31 mouse cellular contexts compared by ENCODE assay signal in the genomic region with DNA sequence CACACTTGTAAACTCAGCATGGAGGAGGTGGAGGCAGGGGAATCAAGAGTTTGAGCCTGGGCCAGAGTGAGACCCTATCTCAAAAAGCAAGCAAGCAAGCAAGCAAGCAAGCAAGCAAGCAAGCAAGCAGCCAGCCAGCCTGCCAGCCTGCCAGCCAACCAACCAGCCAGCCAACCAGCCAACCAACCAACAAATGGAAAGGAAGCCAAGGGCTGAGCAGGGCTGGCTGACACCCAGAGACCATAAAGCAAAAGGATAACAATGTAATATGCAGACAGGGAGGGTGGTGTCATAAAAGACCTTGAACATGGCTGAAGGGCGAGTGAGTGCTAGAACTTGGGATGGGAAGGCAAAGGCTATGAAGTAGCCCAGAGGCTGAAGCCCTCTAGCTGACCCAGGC. TPM values are rescaled to one million over a fixed set of nuclear protein-coding genes. Genes with fewer than 3 reads are reported as not detected.
A peak's percentile ranks its signal among the peaks of the same experiment; 100 is the strongest.
DNase-seq lines count a peak whose midpoint lies in the region; ATAC-seq lines count a peak whose summit lies in the region.
"Had no signal": no experiment of that assay in that cellular context is flagged by ENCODE, and none has a peak within 500 bp of the region (broad histone marks: within the 10 kb centered on the region; RNA-seq: fewer than 3 reads in every experiment).

No protein-coding gene starts in this region.

- no peaks in the 10 kb centered on the region for H3K9me3 ChIP-seq in forebrain, embryonic 16.5 days (ENCODE audit: control insufficient read depth, low read length)
- H3K9me3 ChIP-seq: forebrain, embryonic 15.5 days; heart, embryonic 10.5 days; heart, embryonic 15.5 days; kidney, embryonic 15.5 days; liver, embryonic 12.5 days; midbrain, embryonic 13.5 days had no signal

- no peaks in the 10 kb centered on the region for H3K27me3 ChIP-seq in forebrain, embryonic 16.5 days (replicated peaks; ENCODE audit: control insufficient read depth, insufficient read depth, low read length)
- H3K27me3 ChIP-seq: forebrain, embryonic 15.5 days; heart, embryonic 15.5 days; kidney, embryonic 15.5 days; liver, embryonic 12.5 days; midbrain, embryonic 13.5 days had no signal

- peak; percentile 87 for DNase-seq in cerebellum, postnatal 10 days
- DNase-seq in cerebellum, postnatal 36 days: no peak
- peak; percentile 68 for DNase-seq in adipocyte (ENCODE audit: low spot score)
- DNase-seq in adrenal gland, postnatal 14 days: peak; percentile 64
- peak; percentile 70 for DNase-seq in gonadal fat pad, adult 2 months (ENCODE audit: low read depth)
- DNase-seq in right cerebral cortex, postnatal 14 days: no peak
- DNase-seq: B cell, adult 2 months; kidney, adult 18-20 months; kidney, postnatal 25 days; layer of hippocampus, postnatal 36 days; left cerebral cortex, postnatal 4 days; liver, postnatal 0 days; thymus, adult 18-20 months; thymus, postnatal 25 days had no signal

- no peak for ATAC-seq in forebrain, embryonic 16.5 days
- ATAC-seq: activated CD4-positive, CD25-positive, alpha-beta regulatory T cell, adult 4 months; forebrain, embryonic 15.5 days; hindbrain, embryonic 16.5 days; liver, embryonic 12.5 days; liver, postnatal 0 days; lung, postnatal 0 days; midbrain, embryonic 13.5 days had no signal

- 74% methylated on average over 1 of the region's 1 CpGs for WGBS in forebrain, embryonic 16.5 days

- no peak overlapping the region for H3K4me2 ChIP-seq in forebrain, embryonic 16.5 days (ENCODE audit: low read length)
- H3K4me2 ChIP-seq: forebrain, embryonic 15.5 days; heart, embryonic 15.5 days; kidney, embryonic 15.5 days; liver, embryonic 12.5 days; midbrain, embryonic 13.5 days had no signal

- no peaks in the 10 kb centered on the region for H3K36me3 ChIP-seq in forebrain, embryonic 16.5 days (ENCODE audit: control insufficient read depth, insufficient read depth)
- H3K36me3 ChIP-seq: forebrain, embryonic 15.5 days; midbrain, embryonic 13.5 days had no signal

- peaks cover 11% of the 10 kb centered on the region for H3K4me1 ChIP-seq in forebrain, embryonic 16.5 days (replicated peaks; ENCODE audit: control insufficient read depth, insufficient read depth, low read length)

- H3K9ac ChIP-seq in forebrain, embryonic 16.5 days (replicated peaks; ENCODE audit: low read depth, low read length): no peak overlapping the region
- H3K9ac ChIP-seq: forebrain, embryonic 15.5 days; heart, embryonic 15.5 days; kidney, embryonic 15.5 days; liver, embryonic 12.5 days; liver, postnatal 0 days; midbrain, embryonic 13.5 days had no signal

- H3K27ac ChIP-seq in forebrain, embryonic 16.5 days (ENCODE audit: low read length): no peak overlapping the region
- H3K27ac ChIP-seq: forebrain, embryonic 15.5 days; heart, embryonic 10.5 days; heart, embryonic 15.5 days; kidney, embryonic 15.5 days; liver, embryonic 12.5 days; macrophage; midbrain, embryonic 13.5 days; stomach, postnatal 0 days had no signal

- H3K4me3 ChIP-seq in forebrain, embryonic 16.5 days (replicated peaks; ENCODE audit: low read length): no peak overlapping the region
- H3K4me3 ChIP-seq: forebrain, embryonic 15.5 days; heart, embryonic 10.5 days; heart, embryonic 15.5 days; kidney, embryonic 15.5 days; liver, embryonic 12.5 days; midbrain, embryonic 13.5 days had no signal

RNA-seq across cellular contexts. Expression of a gene that starts 13.4 kb away (rescaled TPM):
- total RNA-seq in adrenal gland, postnatal 14 days (2021): 4.3 and 5.0 TPM in 2 replicates
- polyA plus RNA-seq in gonadal fat pad, adult 2 months (2012; rRNA removed): 10.5 and 15.8 TPM in 2 replicates
- polyA plus RNA-seq in forebrain, embryonic 16.5 days (2015; fragmentation: Nextera tagmentation; extraction: Ambion mirVana): 3.8 and 4.5 TPM in 2 replicates

RNA-seq across cellular contexts. Expression of a gene that starts 25.6 kb away (rescaled TPM):
- total RNA-seq in adrenal gland, postnatal 14 days (2021): 32.2 and 39.5 TPM in 2 replicates
- 14.5 and 20.7 TPM in 2 replicates for polyA plus RNA-seq in gonadal fat pad, adult 2 months (2012; rRNA removed)
- polyA plus RNA-seq in forebrain, embryonic 16.5 days (2015; fragmentation: Nextera tagmentation; extraction: Ambion mirVana): 102 and 105 TPM in 2 replicates

RNA-seq across cellular contexts. Expression of a gene that starts 26.2 kb away (rescaled TPM):
- total RNA-seq in adrenal gland, postnatal 14 days (2021): 0.38 and 6.5 TPM in 2 replicates
- polyA plus RNA-seq in gonadal fat pad, adult 2 months (2012; rRNA removed): 20.0 and 39.2 TPM in 2 replicates
- 0.17 TPM in 1 of 2 replicates, not detected in the other for polyA plus RNA-seq in forebrain, embryonic 16.5 days (2015; fragmentation: Nextera tagmentation; extraction: Ambion mirVana)
- total RNA-seq: megakaryocyte-erythroid progenitor cell, adult 5-6 weeks; monocyte, adult 5-6 weeks had no signal
- polyA plus RNA-seq: activated CD4-positive, CD25-positive, alpha-beta regulatory T cell, adult 4 months; hindbrain, embryonic 11.5 days; macrophage; neural tube, embryonic 14.5 days; spleen, adult 2 months had no signal

Comparison
In these comparisons a context has a peak if more than half of its experiments do, and no peak if none do; other contexts are left out.
1. DNase-seq: peak in cerebellum, postnatal 10 days (2 of 2), adipocyte (single experiment), adrenal gland, postnatal 14 days (single experiment) and gonadal fat pad, adult 2 months (single experiment); none in cerebellum, postnatal 36 days (0 of 2) and right cerebral cortex, postnatal 14 days (single experiment).
2. RNA of a gene that starts 26.2 kb away (polyA plus RNA-seq): 20.0 to 39.2 TPM in gonadal fat pad, adult 2 months; 0.17 TPM in forebrain, embryonic 16.5 days; every median in the first group is over 10 times any median in the second.